Mouse (Mus musculus) effector memory CD4-positive, alpha-beta T cell, adult 5 months (primary cell): ENCODE results near the gene Dmpk. TPM values are rescaled to one million over a fixed set of nuclear protein-coding genes. Genes with fewer than 3 reads are reported as not detected.

Experiments
- polyA plus RNA-seq: library from polyadenylated mRNA; unstranded; fragments of 100-300 nt; shearing (Covaris generic); gene quantifications from one replicate; pipeline ENCODE4 v1.2.1, GENCODE M21; 2017

Dmpk gene
- polyA plus RNA-seq, result 0.69 TPM

GRCm38 (mm10) chr7:19083701-19084100, at the start of gene Dmpk:
Gene Dmpk (plus strand): TSS chr7:19083849.

GRCm38 (mm10) chr7:19054047-19054776, 29.4 kb upstream of the Dmpk start, which contains the start of gene Rsph6a:
Gene Rsph6a (plus strand): TSS chr7:19054690.

GRCm38 (mm10) chr7:19075723-19076585, 7.7 kb upstream of the Dmpk start, which contains the start of gene Dmwd:
Gene Dmwd (plus strand): TSS chr7:19076227.

GRCm38 (mm10) chr7:19094471-19094825, 10.8 kb downstream of the Dmpk start, which contains the start of gene Six5:
Gene Six5 (plus strand): TSS chr7:19094594.

GRCm38 (mm10) chr7:19118028-19118771, 34.6 kb downstream of the Dmpk start, which contains the start of gene Gm4969:
Gene Gm4969 (minus strand): TSS chr7:19118368.

GRCm38 (mm10) chr7:19119631-19120429, 36.2 kb downstream of the Dmpk start, which contains the start of gene Fbxo46:
Gene Fbxo46 (plus strand): TSS chr7:19119859.

Other genes with a start within 250 kb of the Dmpk start
- gene Mill2, start 243.9 kb upstream of the Dmpk start, polyA plus RNA-seq, result 0.35 TPM
- 62.9 TPM for gene Pglyrp1, start 212.5 kb upstream of the Dmpk start, polyA plus RNA-seq
- 17.8 TPM for gene Ccdc61, start 173.4 kb upstream of the Dmpk start, polyA plus RNA-seq
- not detected for gene Nova2, start 158.0 kb upstream of the Dmpk start, polyA plus RNA-seq
- gene Nanos2, start 96.4 kb upstream of the Dmpk start, polyA plus RNA-seq, result not detected
- 5.4 TPM for gene Mypop, start 92.6 kb upstream of the Dmpk start, polyA plus RNA-seq
- 32.4 TPM for gene Irf2bp1, start 79.8 kb upstream of the Dmpk start, polyA plus RNA-seq
- not detected for gene Foxa3, start 60.3 kb upstream of the Dmpk start, polyA plus RNA-seq
- 19.8 TPM for gene Sympk, start 59.5 kb upstream of the Dmpk start, polyA plus RNA-seq
- not detected for gene Rsph6a, start 29.2 kb upstream of the Dmpk start, polyA plus RNA-seq
- 0.61 TPM for gene Dmwd, start 7.6 kb upstream of the Dmpk start, polyA plus RNA-seq
- gene Six5, start 10.7 kb downstream of the Dmpk start, polyA plus RNA-seq, result 0.20 TPM
- not detected for gene Gm4969, start 34.5 kb downstream of the Dmpk start, polyA plus RNA-seq
- 11.3 TPM for gene Fbxo46, start 36.0 kb downstream of the Dmpk start, polyA plus RNA-seq
- gene Qpctl, start 65.4 kb downstream of the Dmpk start, polyA plus RNA-seq, result 12.8 TPM
- 30.8 TPM for gene Snrpd2, start 65.9 kb downstream of the Dmpk start, polyA plus RNA-seq
- gene Gipr, start 82.3 kb downstream of the Dmpk start, polyA plus RNA-seq, result not detected
- gene Eml2, start 92.6 kb downstream of the Dmpk start, polyA plus RNA-seq, result 16.7 TPM
- gene Gpr4, start 128.7 kb downstream of the Dmpk start, polyA plus RNA-seq, result 0.12 TPM
- 95.5 TPM for gene Opa3, start 144.5 kb downstream of the Dmpk start, polyA plus RNA-seq
- gene Vasp, start 188.0 kb downstream of the Dmpk start, polyA plus RNA-seq, result 224 TPM
- gene Ppm1n, start 196.2 kb downstream of the Dmpk start, polyA plus RNA-seq, result 0.97 TPM
- gene Rtn2, start 198.8 kb downstream of the Dmpk start, polyA plus RNA-seq, result 0.14 TPM
- gene Fosb, start 226.2 kb downstream of the Dmpk start, polyA plus RNA-seq, result 65.7 TPM